Mouse (Mus musculus): ENCODE results near the gene Gpc6. TPM values are rescaled to one million over a fixed set of nuclear protein-coding genes. Genes with fewer than 3 reads are reported as not detected.

The Gpc6 gene
- polyA plus RNA-seq, 1 experiment, result not detected

- Histone ChIP-seq H3K4me3 (ENCODE audit: insufficient read depth, low read depth, low read length) (no peak overlapping the region), H3K27ac (ENCODE audit: insufficient read depth, low read depth, low read length) (no peak overlapping the region), H3K4me1 (ENCODE audit: control insufficient read depth, insufficient read depth, low read length) (no peaks in the 10 kb centered on the region)
- WGBS, result 38% methylated on average over 10 of the region's 10 CpGs
- TF ChIP-seq CTCF (IDR thresholded peaks at IDR 0.05; ENCODE audit: insufficient read depth, low read depth, low read length), result no peak
- no peak for TF ChIP-seq POLR2A (IDR thresholded peaks at IDR 0.05; ENCODE audit: insufficient read depth, low read depth, low read length)
These were observed 54.7 kb downstream of the Gpc6 start for GRCm38 (mm10) chr14:116979714-116980382.

DNA sequence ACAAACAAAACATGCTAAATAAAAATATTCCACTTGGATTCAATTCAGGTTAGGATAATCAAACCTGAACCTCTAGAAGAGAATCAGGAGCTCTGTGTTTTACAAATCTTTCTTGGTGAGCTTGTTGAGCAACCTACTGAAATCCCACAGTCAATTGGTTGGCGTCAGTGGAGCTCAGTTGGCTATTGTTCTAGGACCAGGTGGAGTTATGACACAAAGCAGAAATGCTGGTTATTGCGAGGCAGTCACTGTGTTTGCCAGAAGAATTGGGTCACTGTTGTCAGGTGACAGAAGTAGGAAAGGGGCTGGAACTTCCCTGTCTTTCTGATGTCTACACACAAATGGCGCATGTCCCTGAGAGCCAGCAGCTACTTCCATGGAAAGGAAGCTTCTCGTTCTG lies 56.6 kb downstream of the Gpc6 start:
- TF ChIP-seq CTCF (IDR thresholded peaks at IDR 0.05; ENCODE audit: insufficient read depth, low read depth, low read length) (no peak), POLR2A (IDR thresholded peaks at IDR 0.05; ENCODE audit: insufficient read depth, low read depth, low read length) (no peak)
- WGBS, result 91% methylated on average over 4 of the region's 4 CpGs
- Histone ChIP-seq H3K27ac (ENCODE audit: insufficient read depth, low read depth, low read length) (no peak overlapping the region), H3K4me3 (ENCODE audit: insufficient read depth, low read depth, low read length) (no peak overlapping the region), H3K4me1 (ENCODE audit: control insufficient read depth, insufficient read depth, low read length) (no peaks in the 10 kb centered on the region)

DNA sequence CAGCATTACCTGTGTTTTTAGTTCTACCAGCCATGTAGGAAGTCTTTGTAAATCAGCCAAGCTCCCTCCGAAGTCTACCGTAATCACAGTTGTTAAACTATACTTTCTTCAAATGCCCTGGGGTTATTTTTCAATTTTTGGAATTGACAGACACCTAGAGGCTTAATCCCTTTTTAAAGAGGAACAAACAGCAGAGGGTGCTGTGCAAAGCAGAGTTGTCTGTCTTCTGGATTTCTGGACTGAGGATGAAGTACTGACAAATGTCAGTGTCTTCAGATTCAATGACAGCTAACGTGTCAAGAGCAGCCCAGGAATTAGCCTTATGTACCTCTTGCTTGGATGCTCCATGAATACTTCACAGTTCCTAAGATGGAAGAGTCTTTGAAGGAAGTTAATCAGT lies 62.2 kb downstream of the Gpc6 start:
- Histone ChIP-seq H3K27ac (ENCODE audit: insufficient read depth, low read depth, low read length) (no peak overlapping the region), H3K4me1 (ENCODE audit: control insufficient read depth, insufficient read depth, low read length) (no peaks in the 10 kb centered on the region), H3K4me3 (ENCODE audit: insufficient read depth, low read depth, low read length) (no peak overlapping the region)
- no peak for TF ChIP-seq CTCF (IDR thresholded peaks at IDR 0.05; ENCODE audit: insufficient read depth, low read depth, low read length)
- no peak for TF ChIP-seq POLR2A (IDR thresholded peaks at IDR 0.05; ENCODE audit: insufficient read depth, low read depth, low read length)
- 86% methylated on average over 3 of the region's 3 CpGs for WGBS

GRCm38 (mm10) chr14:117000376-117000775 lies 75.3 kb downstream of the Gpc6 start:
- 86% methylated on average over 1 of the region's 1 CpGs for WGBS
- no peaks in the 10 kb centered on the region for H3K4me1 ChIP-seq (ENCODE audit: control insufficient read depth, insufficient read depth, low read length)
- H3K4me3 ChIP-seq (ENCODE audit: insufficient read depth, low read depth, low read length), result no peak overlapping the region
- no peak overlapping the region for H3K27ac ChIP-seq (ENCODE audit: insufficient read depth, low read depth, low read length)
- no peak for TF ChIP-seq CTCF (IDR thresholded peaks at IDR 0.05; ENCODE audit: insufficient read depth, low read depth, low read length)
- no peak for TF ChIP-seq POLR2A (IDR thresholded peaks at IDR 0.05; ENCODE audit: insufficient read depth, low read depth, low read length)

DNA sequence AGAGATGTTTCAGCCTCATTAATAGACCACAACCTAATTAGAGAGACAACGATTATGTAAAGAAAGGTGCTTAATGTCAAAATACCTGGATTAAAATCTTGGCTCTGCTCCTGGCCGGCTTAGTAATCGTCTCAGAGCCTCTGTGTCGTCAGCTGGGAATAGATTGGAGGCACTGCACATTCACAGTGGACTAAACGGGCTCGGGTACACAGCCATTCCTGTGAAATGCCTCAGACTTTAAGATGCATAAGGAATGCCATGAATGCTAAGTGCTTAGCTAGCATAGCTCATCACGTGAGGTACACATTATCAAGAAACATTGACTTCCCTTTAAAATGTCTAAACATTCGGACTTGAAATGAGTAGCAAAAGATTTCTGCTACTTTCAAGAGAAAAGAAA lies 77.2 kb downstream of the Gpc6 start:
- H3K4me1 ChIP-seq (ENCODE audit: control insufficient read depth, insufficient read depth, low read length), result no peaks in the 10 kb centered on the region
- H3K4me3 ChIP-seq (ENCODE audit: insufficient read depth, low read depth, low read length), result no peak overlapping the region
- 55% methylated on average over 8 of the region's 8 CpGs for WGBS
- no peak overlapping the region for H3K27ac ChIP-seq (ENCODE audit: insufficient read depth, low read depth, low read length)
- TF ChIP-seq CTCF (IDR thresholded peaks at IDR 0.05; ENCODE audit: insufficient read depth, low read depth, low read length) (no peak), POLR2A (IDR thresholded peaks at IDR 0.05; ENCODE audit: insufficient read depth, low read depth, low read length) (no peak)

DNA sequence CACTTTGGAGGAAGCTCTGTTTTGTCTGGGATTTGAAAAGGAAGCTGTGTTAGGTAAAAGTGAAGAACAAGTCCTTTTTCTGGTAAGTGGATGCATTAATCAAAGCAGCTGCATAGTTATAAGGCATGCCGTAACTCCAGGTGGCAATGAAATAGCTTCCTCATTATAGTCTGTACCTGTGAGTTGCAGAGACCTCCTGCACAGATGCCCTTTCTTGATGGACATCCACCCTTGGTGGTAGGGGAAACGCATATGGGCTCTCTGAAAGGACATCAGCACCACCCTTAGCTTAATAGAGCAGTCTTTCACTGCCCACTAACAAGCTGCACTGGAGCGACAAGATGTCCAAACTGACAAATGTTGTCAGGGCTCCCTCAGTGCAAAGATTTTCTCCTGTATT lies 83.7 kb downstream of the Gpc6 start:
- TF ChIP-seq CTCF (IDR thresholded peaks at IDR 0.05; ENCODE audit: insufficient read depth, low read depth, low read length) (no peak), POLR2A (IDR thresholded peaks at IDR 0.05; ENCODE audit: insufficient read depth, low read depth, low read length) (no peak)
- WGBS, result 74% methylated on average over 3 of the region's 3 CpGs
- Histone ChIP-seq H3K4me3 (ENCODE audit: insufficient read depth, low read depth, low read length) (no peak overlapping the region), H3K4me1 (ENCODE audit: control insufficient read depth, insufficient read depth, low read length) (no peaks in the 10 kb centered on the region), H3K27ac (ENCODE audit: insufficient read depth, low read depth, low read length) (no peak overlapping the region)

DNA sequence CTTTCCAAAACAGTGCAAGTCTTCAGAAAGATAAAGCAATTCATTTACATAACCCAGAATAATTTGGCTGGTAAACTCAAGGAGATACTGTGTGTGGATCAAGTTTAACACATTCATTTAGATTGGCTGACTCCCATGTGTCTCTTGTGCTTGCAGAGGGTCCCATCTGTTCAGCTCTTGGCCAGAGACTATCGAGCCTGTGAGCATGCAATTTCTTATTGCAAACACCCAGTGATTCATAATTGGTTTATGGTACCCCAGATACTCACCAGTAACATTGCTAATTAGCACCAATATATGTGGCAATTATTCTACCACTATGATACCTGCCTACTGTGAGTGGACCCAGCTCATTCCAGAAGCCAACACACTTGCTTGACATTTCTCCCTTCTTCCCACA lies 87.9 kb downstream of the Gpc6 start:
- TF ChIP-seq POLR2A (IDR thresholded peaks at IDR 0.05; ENCODE audit: insufficient read depth, low read depth, low read length), result no peak
- no peak for TF ChIP-seq CTCF (IDR thresholded peaks at IDR 0.05; ENCODE audit: insufficient read depth, low read depth, low read length)
- Histone ChIP-seq H3K4me3 (ENCODE audit: insufficient read depth, low read depth, low read length) (no peak overlapping the region), H3K27ac (ENCODE audit: insufficient read depth, low read depth, low read length) (no peak overlapping the region), H3K4me1 (ENCODE audit: control insufficient read depth, insufficient read depth, low read length) (no peaks in the 10 kb centered on the region)
- WGBS, result 70% methylated on average over 1 of the region's 1 CpGs

- Histone ChIP-seq H3K4me1 (ENCODE audit: control insufficient read depth, insufficient read depth, low read length) (no peaks in the 10 kb centered on the region), H3K27ac (ENCODE audit: insufficient read depth, low read depth, low read length) (no peak overlapping the region), H3K4me3 (ENCODE audit: insufficient read depth, low read depth, low read length) (no peak overlapping the region)
- TF ChIP-seq CTCF (IDR thresholded peaks at IDR 0.05; ENCODE audit: insufficient read depth, low read depth, low read length) (no peak), POLR2A (IDR thresholded peaks at IDR 0.05; ENCODE audit: insufficient read depth, low read depth, low read length) (no peak)
- WGBS, result 86% methylated on average over 3 of the region's 3 CpGs
These were observed 88.5 kb downstream of the Gpc6 start for GRCm38 (mm10) chr14:117013554-117014117.

- TF ChIP-seq POLR2A (IDR thresholded peaks at IDR 0.05; ENCODE audit: insufficient read depth, low read depth, low read length) (no peak), CTCF (IDR thresholded peaks at IDR 0.05; ENCODE audit: insufficient read depth, low read depth, low read length) (no peak)
- WGBS, result 49% methylated on average over 4 of the region's 4 CpGs
- Histone ChIP-seq H3K4me1 (ENCODE audit: control insufficient read depth, insufficient read depth, low read length) (no peaks in the 10 kb centered on the region), H3K27ac (ENCODE audit: insufficient read depth, low read depth, low read length) (no peak overlapping the region), H3K4me3 (ENCODE audit: insufficient read depth, low read depth, low read length) (no peak overlapping the region)
These were observed 90.3 kb downstream of the Gpc6 start for GRCm38 (mm10) chr14:117015333-117015922.

All from olfactory bulb, adult 2 months (tissue).